Mouse (Mus musculus): Measurements from ENCODE around the gene Ppp1cc. TPM values are rescaled to one million over a fixed set of nuclear protein-coding genes. Genes with fewer than 3 reads are reported as not detected.
"Not testable (repeated sequence)": the region's sequence is repeated elsewhere in the genome, so short reads cannot be mapped to it uniquely, and the experiment has no call there.

The Ppp1cc gene
- polyA plus RNA-seq, 1 experiment from 2014 or later: 293 TPM

DNA sequence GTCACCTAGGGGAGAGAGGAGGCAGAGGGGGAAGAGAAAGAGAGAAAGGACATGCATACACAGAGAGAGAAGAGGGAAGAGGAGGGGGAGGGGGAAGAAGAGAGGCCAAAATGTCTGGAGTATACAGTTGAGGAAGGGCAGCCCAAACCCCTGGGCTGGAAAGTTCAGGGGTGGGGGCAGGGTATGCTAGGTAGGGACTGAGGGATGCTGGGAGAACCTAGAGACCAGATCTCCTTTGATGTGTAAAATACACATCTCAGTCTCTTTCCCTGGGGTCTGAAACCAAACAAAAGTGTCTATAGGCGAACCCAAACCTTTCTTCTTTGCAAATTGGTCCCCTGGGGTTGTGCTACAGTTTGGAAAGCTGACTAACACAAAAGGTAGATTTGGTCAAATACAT, 10.0 kb upstream of the Ppp1cc start:
- WGBS: 90% methylated on average over 1 of the region's 1 CpGs
- ATAC-seq (ENCODE audit: insufficient read depth): no peak

GRCm38 (mm10) chr5:122149259-122149658, 8.8 kb upstream of the Ppp1cc start:
- H3K9ac ChIP-seq: no peak overlapping the region

More for the DNA sequence above, 10.0 kb upstream of the Ppp1cc start:
- DNase-seq: no peak
- Histone ChIP-seq H3K4me1 (ENCODE audit: insufficient read depth) (peaks cover 11% of the 10 kb centered on the region; the same call in 1 of the 2 replicates), H3K27ac (ENCODE audit: low read depth) (no peak overlapping the region), H3K36me3 (ENCODE audit: insufficient read depth) (no peaks in the 10 kb centered on the region), H3K9ac (no peak overlapping the region), H3K4me3 (ENCODE audit: low read depth, low read length) (no peak overlapping the region), H3K4me2 (no peak overlapping the region), H3K27me3 (ENCODE audit: insufficient read depth, low read length) (no peaks in the 10 kb centered on the region), H3K9me3 (ENCODE audit: low read depth, low read length) (no peaks in the 10 kb centered on the region)
- no peak for TF ChIP-seq CTCF (IDR thresholded peaks at IDR 0.05; ENCODE audit: low read depth)

DNA sequence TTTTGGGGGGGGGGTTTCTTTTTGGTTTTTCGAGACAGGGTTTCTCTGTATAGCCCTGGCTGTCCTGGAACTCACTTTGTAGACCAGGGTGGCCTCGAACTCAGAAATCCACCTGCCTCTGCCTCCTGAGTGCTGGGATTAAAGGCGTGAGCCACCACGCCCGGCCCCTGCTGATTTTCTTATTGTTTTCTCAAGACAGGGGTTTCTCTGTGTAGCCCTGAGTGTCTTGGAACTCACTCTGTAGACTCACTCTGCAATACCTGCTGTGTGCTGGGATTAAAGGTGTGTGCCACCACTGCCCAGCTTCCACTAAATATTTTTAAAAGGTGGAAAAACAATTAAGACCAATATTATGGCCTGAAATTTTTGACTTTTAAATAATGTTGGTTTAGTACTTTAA, 5.6 kb upstream of the Ppp1cc start:
- ATAC-seq (ENCODE audit: insufficient read depth); H3K9ac ChIP-seq; H3K27ac ChIP-seq (ENCODE audit: low read depth); H3K9me3 ChIP-seq (ENCODE audit: low read depth, low read length); DNase-seq; H3K27me3 ChIP-seq (ENCODE audit: insufficient read depth, low read length); H3K4me3 ChIP-seq (ENCODE audit: low read depth, low read length); H3K36me3 ChIP-seq (ENCODE audit: insufficient read depth); H3K4me2 ChIP-seq: not testable (repeated sequence)
- H3K4me1 ChIP-seq (ENCODE audit: insufficient read depth): peaks cover 13% of the 10 kb centered on the region; the same call in 1 of the 2 replicates
- 86% methylated on average over 5 of the region's 5 CpGs for WGBS

More at GRCm38 (mm10) chr5:122149259-122149658, 8.8 kb upstream of the Ppp1cc start:
- no peak overlapping the region for H3K4me2 ChIP-seq
- WGBS: 39% methylated on average over 4 of the region's 4 CpGs
- no peaks in the 10 kb centered on the region for H3K36me3 ChIP-seq (ENCODE audit: insufficient read depth)
- H3K27me3 ChIP-seq (ENCODE audit: insufficient read depth, low read length): no peaks in the 10 kb centered on the region
- no peak overlapping the region for H3K27ac ChIP-seq (ENCODE audit: low read depth)
- ATAC-seq (ENCODE audit: insufficient read depth) (no peak), DNase-seq (no peak)
- TF ChIP-seq CTCF (IDR thresholded peaks at IDR 0.05; ENCODE audit: low read depth): no peak
- no peaks in the 10 kb centered on the region for H3K9me3 ChIP-seq (ENCODE audit: low read depth, low read length)
- no peak overlapping the region for H3K4me3 ChIP-seq (ENCODE audit: low read depth, low read length)
- peaks cover 11% of the 10 kb centered on the region; the same call in 1 of the 2 replicates for H3K4me1 ChIP-seq (ENCODE audit: insufficient read depth)

DNA sequence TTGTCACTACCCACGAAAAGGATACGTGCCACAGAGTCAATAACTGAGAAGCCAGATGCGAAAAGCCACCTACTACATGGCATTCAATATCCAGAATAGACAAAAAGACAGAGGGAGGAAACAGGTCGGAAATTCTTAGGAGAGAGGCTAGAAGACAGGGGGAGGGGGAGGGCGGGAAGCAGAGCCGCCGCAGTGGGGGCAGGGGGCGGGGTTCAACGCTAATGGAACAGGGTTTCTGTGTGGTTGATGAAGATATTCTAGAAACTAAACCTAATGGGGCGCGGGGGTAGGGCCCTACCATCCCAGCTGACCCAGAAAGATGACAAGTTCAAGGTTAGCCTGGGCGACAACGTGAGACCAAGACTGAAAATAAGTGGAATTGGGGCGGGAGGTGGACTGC, 4.1 kb upstream of the Ppp1cc start:
- ATAC-seq (ENCODE audit: insufficient read depth): no peak
- TF ChIP-seq CTCF (IDR thresholded peaks at IDR 0.05; ENCODE audit: low read depth): no peak
- WGBS: 25% methylated on average over 11 of the region's 14 CpGs
- H3K4me1 ChIP-seq (ENCODE audit: insufficient read depth): peaks cover 13% of the 10 kb centered on the region; the same call in 1 of the 2 replicates
- H3K9me3 ChIP-seq (ENCODE audit: low read depth, low read length): no peaks in the 10 kb centered on the region
- H3K36me3 ChIP-seq (ENCODE audit: insufficient read depth): no peaks in the 10 kb centered on the region
- H3K27me3 ChIP-seq (ENCODE audit: insufficient read depth, low read length): no peaks in the 10 kb centered on the region
- H3K4me3 ChIP-seq (ENCODE audit: low read depth, low read length): no peak overlapping the region
- no peak overlapping the region for H3K9ac ChIP-seq
- no peak overlapping the region for H3K27ac ChIP-seq (ENCODE audit: low read depth)
- no peak for DNase-seq
- no peak overlapping the region for H3K4me2 ChIP-seq

- Histone ChIP-seq H3K4me3 (ENCODE audit: low read depth, low read length) (no peak overlapping the region), H3K27ac (ENCODE audit: low read depth) (no peak overlapping the region)
- 57% methylated on average over 3 of the region's 3 CpGs for WGBS
These were observed 3.3 kb upstream of the Ppp1cc start for GRCm38 (mm10) chr5:122154782-122155181.

DNA sequence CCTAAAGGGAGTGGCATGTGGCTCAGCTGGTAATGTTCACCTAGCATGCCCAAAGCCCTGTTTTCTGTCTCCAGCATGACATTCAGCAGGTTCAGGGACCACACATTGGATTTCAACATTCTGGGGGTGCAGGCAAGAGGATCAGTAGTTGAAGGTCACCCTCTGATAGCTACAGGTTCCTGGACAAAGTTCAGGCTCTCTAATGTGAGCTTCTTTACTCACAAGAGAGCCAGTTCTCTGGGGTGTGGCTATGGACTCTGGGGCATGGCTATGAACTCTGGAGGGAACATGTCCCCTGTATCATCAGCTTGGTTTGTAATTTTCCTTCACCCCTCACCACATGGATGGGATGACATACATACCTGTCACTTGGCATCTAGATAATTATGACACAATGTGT, 2.5 kb upstream of the Ppp1cc start:
- Histone ChIP-seq H3K4me3 (ENCODE audit: low read depth, low read length) (no peak overlapping the region), H3K36me3 (ENCODE audit: insufficient read depth) (peaks cover 13% of the 10 kb centered on the region; the same call in 1 of the 2 replicates), H3K27me3 (ENCODE audit: insufficient read depth, low read length) (no peaks in the 10 kb centered on the region), H3K4me1 (ENCODE audit: insufficient read depth) (peaks cover 21% of the 10 kb centered on the region; the same call in 1 of the 2 replicates), H3K9ac (no peak overlapping the region), H3K9me3 (ENCODE audit: low read depth, low read length) (no peaks in the 10 kb centered on the region), H3K4me2 (no peak overlapping the region), H3K27ac (ENCODE audit: low read depth) (no peak overlapping the region)
- ATAC-seq (ENCODE audit: insufficient read depth) (no peak), DNase-seq (no peak)
- TF ChIP-seq CTCF (IDR thresholded peaks at IDR 0.05; ENCODE audit: low read depth): no peak

More at GRCm38 (mm10) chr5:122154782-122155181, 3.3 kb upstream of the Ppp1cc start:
- no peak overlapping the region for H3K9ac ChIP-seq
- H3K27me3 ChIP-seq (ENCODE audit: insufficient read depth, low read length): no peaks in the 10 kb centered on the region
- no peaks in the 10 kb centered on the region for H3K9me3 ChIP-seq (ENCODE audit: low read depth, low read length)
- ATAC-seq (ENCODE audit: insufficient read depth): no peak
- H3K4me1 ChIP-seq (ENCODE audit: insufficient read depth): peaks cover 14% of the 10 kb centered on the region; the same call in 1 of the 2 replicates
- no peak for DNase-seq
- TF ChIP-seq CTCF (IDR thresholded peaks at IDR 0.05; ENCODE audit: low read depth): no peak
- H3K4me2 ChIP-seq: no peak overlapping the region
- 0 out of 2 replicates have a peak, but pooled peaks cover 4% of the 10 kb centered on the region for H3K36me3 ChIP-seq (ENCODE audit: insufficient read depth)

- DNase-seq (no peak), ATAC-seq (ENCODE audit: insufficient read depth) (no peak)
- H3K4me3 ChIP-seq (ENCODE audit: low read depth, low read length): no peak overlapping the region
- H3K27ac ChIP-seq (ENCODE audit: low read depth): no peak overlapping the region
- H3K4me1 ChIP-seq (ENCODE audit: insufficient read depth): peaks cover 28% of the 10 kb centered on the region; the same call in 1 of the 2 replicates
- no peak overlapping the region; the same call in 1 of the 2 replicates for H3K4me2 ChIP-seq
- H3K27me3 ChIP-seq (ENCODE audit: insufficient read depth, low read length): no peaks in the 10 kb centered on the region
- H3K36me3 ChIP-seq (ENCODE audit: insufficient read depth): peaks cover 21% of the 10 kb centered on the region
- no peak overlapping the region for H3K9ac ChIP-seq
- WGBS: 57% methylated on average over 2 of the region's 2 CpGs
- no peaks in the 10 kb centered on the region for H3K9me3 ChIP-seq (ENCODE audit: low read depth, low read length)
- no peak for TF ChIP-seq CTCF (IDR thresholded peaks at IDR 0.05; ENCODE audit: low read depth)
These were observed 1.6 kb upstream of the Ppp1cc start for GRCm38 (mm10) chr5:122156486-122156885.
